Mouse (Mus musculus) T-cell, adult 2 months (primary cell): ENCODE measurements around the gene Hs6st1.

Experiments used
- DNase-seq: peaks from one replicate; pipeline ENCODE4 v3.0.0; 2022; ENCODE audit warnings: low spot score

Hs6st1 gene

GRCm38 (mm10) chr1:36129126-36129525 lies 60.9 kb downstream of the Hs6st1 start:
- DNase-seq = no peak

GRCm38 (mm10) chr1:36129881-36130280 lies 61.7 kb downstream of the Hs6st1 start:
- no peak for DNase-seq

GRCm38 (mm10) chr1:36130307-36131035 lies 62.3 kb downstream of the Hs6st1 start:
- no peak for DNase-seq

GRCm38 (mm10) chr1:36131154-36131553 lies 63.0 kb downstream of the Hs6st1 start:
- peak; percentile 46 for DNase-seq

- no peak for DNase-seq
These were observed 63.6 kb downstream of the Hs6st1 start for GRCm38 (mm10) chr1:36131766-36132165.

- no peak for DNase-seq
These were observed 64.0 kb downstream of the Hs6st1 start for GRCm38 (mm10) chr1:36132211-36132610.

GRCm38 (mm10) chr1:36133041-36133440 lies 64.8 kb downstream of the Hs6st1 start:
- peak; percentile 48 for DNase-seq

- no peak for DNase-seq
These were observed 65.4 kb downstream of the Hs6st1 start for GRCm38 (mm10) chr1:36133647-36134046.

- DNase-seq = peak; percentile 72
These were observed 66.4 kb downstream of the Hs6st1 start for GRCm38 (mm10) chr1:36134584-36134983.

GRCm38 (mm10) chr1:36140311-36140710 lies 72.1 kb downstream of the Hs6st1 start:
- DNase-seq = no peak

- peak; percentile 50 for DNase-seq
These were observed 76.8 kb downstream of the Hs6st1 start for GRCm38 (mm10) chr1:36145050-36145449.

- DNase-seq = peak; percentile 43
These were observed 80.6 kb downstream of the Hs6st1 start for GRCm38 (mm10) chr1:36148809-36149208.

- peak; percentile 72 for DNase-seq
These were observed 81.2 kb downstream of the Hs6st1 start for GRCm38 (mm10) chr1:36149411-36149810.
